ENCODE assay signal across 10 mouse cellular contexts in genomic region chr8:119756147-119756461, GRCm38 (mm10). TPM values are rescaled to one million over a fixed set of nuclear protein-coding genes. Genes with fewer than 3 reads are reported as not detected.
DNase-seq lines count a peak whose midpoint lies in the region; ATAC-seq lines count a peak whose summit lies in the region.
"Had no signal": no experiment of that assay in that cellular context is flagged by ENCODE, and none has a peak within 500 bp of the region (broad histone marks: within the 10 kb centered on the region; RNA-seq: fewer than 3 reads in every experiment).

No protein-coding gene starts in this region.

- WGBS in heart, embryonic 10.5 days = 54% methylated on average over 2 of the region's 2 CpGs
- WGBS in midbrain, embryonic 10.5 days = 55% methylated on average over 2 of the region's 2 CpGs
- 60% methylated on average over 2 of the region's 2 CpGs for WGBS in midbrain, embryonic 11.5 days
- 42% methylated on average over 2 of the region's 2 CpGs for WGBS in liver, embryonic 12.5 days (ENCODE audit: insufficient replicate concordance)
- 67% methylated on average over 2 of the region's 2 CpGs for WGBS in stomach, embryonic 14.5 days

- no peaks in the 10 kb centered on the region for H3K9me3 ChIP-seq in heart, embryonic 10.5 days
- H3K9me3 ChIP-seq in midbrain, embryonic 10.5 days (replicated peaks) = no peaks in the 10 kb centered on the region
- H3K9me3 ChIP-seq in midbrain, embryonic 11.5 days (ENCODE audit: control insufficient read depth, low read length) = no peaks in the 10 kb centered on the region
- no peaks in the 10 kb centered on the region for H3K9me3 ChIP-seq in liver, embryonic 12.5 days (replicated peaks)
- H3K9me3 ChIP-seq in stomach, embryonic 14.5 days (ENCODE audit: control insufficient read depth, low read depth, low read length) = no peaks in the 10 kb centered on the region

- peaks cover 32% of the 10 kb centered on the region for H3K27me3 ChIP-seq in heart, embryonic 10.5 days (ENCODE audit: insufficient read depth, poor library complexity, severe bottlenecking)
- H3K27me3 ChIP-seq in midbrain, embryonic 10.5 days (ENCODE audit: low read depth, poor library complexity, severe bottlenecking) = 0 out of 2 replicates have a peak, but pooled peaks cover 14% of the 10 kb centered on the region
- H3K27me3 ChIP-seq in midbrain, embryonic 11.5 days (ENCODE audit: control insufficient read depth, insufficient read depth, low read length) = no peaks in the 10 kb centered on the region
- H3K27me3 ChIP-seq in liver, embryonic 12.5 days (replicated peaks) = peaks cover 24% of the 10 kb centered on the region; the same call in 1 of the 2 replicates
- H3K27me3 ChIP-seq in stomach, embryonic 14.5 days (ENCODE audit: control insufficient read depth, insufficient read depth, low read length) = no peaks in the 10 kb centered on the region

- DNase-seq in heart, embryonic 10.5 days (ENCODE audit: low spot score) = no peak
- DNase-seq in heart, adult 18-20 months = no peak
- no peak for DNase-seq in midbrain, embryonic 10.5 days (ENCODE audit: low spot score)
- DNase-seq in midbrain, embryonic 11.5 days (ENCODE audit: low spot score, missing footprints) = no peak
- no peak for DNase-seq in layer of hippocampus, postnatal 10 days (ENCODE audit: low spot score in 2 of 2)
- DNase-seq: cerebellum, postnatal 14 days; gastrocnemius, postnatal 10 days had no signal

- no peak overlapping the region for H3K9ac ChIP-seq in midbrain, embryonic 11.5 days (ENCODE audit: low read length)
- peak overlapping the region; percentile 12; the same call in 1 of the 2 replicates for H3K9ac ChIP-seq in liver, embryonic 12.5 days
- no peak overlapping the region for H3K9ac ChIP-seq in stomach, embryonic 14.5 days (replicated peaks; ENCODE audit: low read depth, low read length)

- peak overlapping the region; percentile 54; the same call in 1 of the 2 replicates for H3K4me3 ChIP-seq in heart, embryonic 10.5 days
- peak overlapping the region; percentile 47 for H3K4me3 ChIP-seq in midbrain, embryonic 10.5 days
- H3K4me3 ChIP-seq in midbrain, embryonic 11.5 days (ENCODE audit: low read depth, low read length) = no peak overlapping the region
- H3K4me3 ChIP-seq in liver, embryonic 12.5 days = no peak overlapping the region
- H3K4me3 ChIP-seq in stomach, embryonic 14.5 days (ENCODE audit: low read depth, low read length) = no peak overlapping the region

- H3K4me2 ChIP-seq in midbrain, embryonic 11.5 days = no peak overlapping the region; the same call in 1 of the 2 replicates
- peak overlapping the region; percentile 69 for H3K4me2 ChIP-seq in liver, embryonic 12.5 days
- peak overlapping the region; percentile 31 for H3K4me2 ChIP-seq in stomach, embryonic 14.5 days (replicated peaks; ENCODE audit: low read depth, low read length)

- no peak for ATAC-seq in midbrain, embryonic 11.5 days (ENCODE audit: low FRiP score)
- 0 out of 2 replicates have a peak, but pooled peaks have one; percentile 6 for ATAC-seq in liver, embryonic 12.5 days
- no peak for ATAC-seq in stomach, embryonic 14.5 days (ENCODE audit: insufficient number of reproducible peaks, insufficient read depth, low FRiP score, low read depth)
- no peak for ATAC-seq in erythroblast, adult 5-6 weeks (replicated peaks; ENCODE audit: low FRiP score, poor library complexity, severe bottlenecking)

- peak overlapping the region; percentile 74 for H3K27ac ChIP-seq in heart, embryonic 10.5 days
- H3K27ac ChIP-seq in midbrain, embryonic 10.5 days (replicated peaks) = peak overlapping the region; percentile 9; the same call in 1 of the 2 replicates
- H3K27ac ChIP-seq in midbrain, embryonic 11.5 days (ENCODE audit: low read depth, low read length) = no peak overlapping the region
- no peak overlapping the region for H3K27ac ChIP-seq in liver, embryonic 12.5 days
- H3K27ac ChIP-seq in stomach, embryonic 14.5 days (ENCODE audit: low read length) = no peak overlapping the region

- peaks cover 7% of the 10 kb centered on the region; the same call in 1 of the 2 replicates for H3K36me3 ChIP-seq in heart, embryonic 10.5 days
- peaks cover 6% of the 10 kb centered on the region; the same call in 1 of the 2 replicates for H3K36me3 ChIP-seq in midbrain, embryonic 10.5 days
- no peaks in the 10 kb centered on the region for H3K36me3 ChIP-seq in midbrain, embryonic 11.5 days (ENCODE audit: control insufficient read depth, insufficient read depth, low read length)
- peaks cover 4% of the 10 kb centered on the region; the same call in 1 of the 2 replicates for H3K36me3 ChIP-seq in liver, embryonic 12.5 days
- H3K36me3 ChIP-seq in stomach, embryonic 14.5 days (ENCODE audit: control insufficient read depth, insufficient read depth, low read length) = no peaks in the 10 kb centered on the region

- peaks cover 20% of the 10 kb centered on the region for H3K4me1 ChIP-seq in heart, embryonic 10.5 days
- H3K4me1 ChIP-seq in midbrain, embryonic 10.5 days = peaks cover 41% of the 10 kb centered on the region
- peaks cover 10% of the 10 kb centered on the region for H3K4me1 ChIP-seq in midbrain, embryonic 11.5 days (ENCODE audit: control insufficient read depth, insufficient read depth, low read length)
- H3K4me1 ChIP-seq in liver, embryonic 12.5 days = peaks cover 19% of the 10 kb centered on the region
- no peaks in the 10 kb centered on the region for H3K4me1 ChIP-seq in stomach, embryonic 14.5 days (ENCODE audit: control insufficient read depth, insufficient read depth, low read length)

RNA-seq across cellular contexts. Expression of gene Tldc1, which starts 22.1 kb away (rescaled TPM):
- polyA plus RNA-seq in heart, embryonic 10.5 days (2016; fragmentation: Nextera tagmentation; extraction: Ambion mirVana) = 14.5 and 19.8 TPM in 2 replicates
- 10 to 100 TPM; 11.5 to 14.2 TPM for total RNA-seq in heart, adult 18-20 months (2021)
- 15.4 and 16.4 TPM in 2 replicates for polyA plus RNA-seq in midbrain, embryonic 10.5 days (2016; fragmentation: Nextera tagmentation; extraction: Ambion mirVana)
- 6.8 and 7.1 TPM in 2 replicates for polyA plus RNA-seq in midbrain, embryonic 11.5 days (2014; fragmentation: Nextera tagmentation; extraction: Ambion mirVana)
- 6.1 and 6.7 TPM in 2 replicates for polyA plus RNA-seq in liver, embryonic 12.5 days (2016; fragmentation: Nextera tagmentation; extraction: Ambion mirVana)
- 10.4 and 11.7 TPM in 2 replicates for polyA plus RNA-seq in stomach, embryonic 14.5 days (2014; fragmentation: Nextera tagmentation; extraction: Ambion mirVana)
- 0.42 and 1.3 TPM in 2 replicates for total RNA-seq in erythroblast, adult 5-6 weeks (2015; ENCODE audit: low replicate concordance)
- 1.4 TPM in 1 of 2 replicates, not detected in the other for total RNA-seq in erythroblast, adult 5-6 weeks (2017; ENCODE audit: low replicate concordance)
- 10 to 100 TPM; 16.3 to 18.3 TPM for total RNA-seq in layer of hippocampus, postnatal 10 days (2021)

RNA-seq across cellular contexts. Expression of gene Atp2c2, which starts 56.3 kb away (rescaled TPM):
- polyA plus RNA-seq in heart, embryonic 10.5 days (2016; fragmentation: Nextera tagmentation; extraction: Ambion mirVana) = 0.36 and 1.5 TPM in 2 replicates
- under 1 TPM; 0.12 to 0.21 TPM for total RNA-seq in heart, adult 18-20 months (2021)
- polyA plus RNA-seq in midbrain, embryonic 10.5 days (2016; fragmentation: Nextera tagmentation; extraction: Ambion mirVana) = 1.2 and 1.6 TPM in 2 replicates
- polyA plus RNA-seq in midbrain, embryonic 11.5 days (2014; fragmentation: Nextera tagmentation; extraction: Ambion mirVana) = 0.22 and 0.33 TPM in 2 replicates
- polyA plus RNA-seq in liver, embryonic 12.5 days (2016; fragmentation: Nextera tagmentation; extraction: Ambion mirVana) = 0.07 and 0.14 TPM in 2 replicates
- 2.6 and 3.7 TPM in 2 replicates for polyA plus RNA-seq in stomach, embryonic 14.5 days (2014; fragmentation: Nextera tagmentation; extraction: Ambion mirVana)
- total RNA-seq in erythroblast, adult 5-6 weeks (2015; ENCODE audit: low replicate concordance) = not detected in 2 replicates
- not detected in 2 replicates for total RNA-seq in erythroblast, adult 5-6 weeks (2017; ENCODE audit: low replicate concordance)
- total RNA-seq in layer of hippocampus, postnatal 10 days (2021) = 1 to 10 TPM; 1.8 to 2.0 TPM
- total RNA-seq: gastrocnemius, postnatal 10 days had no signal

Comparison
In these comparisons a context has a peak if more than half of its experiments do, and no peak if none do; other contexts are left out.
1. H3K27ac ChIP-seq: peak in heart, embryonic 10.5 days (single experiment) and midbrain, embryonic 10.5 days (single experiment); none in midbrain, embryonic 11.5 days (single experiment), liver, embryonic 12.5 days (single experiment) and stomach, embryonic 14.5 days (single experiment).
2. H3K4me3 ChIP-seq: peak in heart, embryonic 10.5 days (single experiment) and midbrain, embryonic 10.5 days (single experiment); none in midbrain, embryonic 11.5 days (single experiment), liver, embryonic 12.5 days (single experiment) and stomach, embryonic 14.5 days (single experiment).